Mouse (Mus musculus): ENCODE measurements around the gene 9030612E09Rik.
A peak's percentile ranks its signal among the peaks of the same experiment; 100 is the strongest.

The 9030612E09Rik gene

DNA sequence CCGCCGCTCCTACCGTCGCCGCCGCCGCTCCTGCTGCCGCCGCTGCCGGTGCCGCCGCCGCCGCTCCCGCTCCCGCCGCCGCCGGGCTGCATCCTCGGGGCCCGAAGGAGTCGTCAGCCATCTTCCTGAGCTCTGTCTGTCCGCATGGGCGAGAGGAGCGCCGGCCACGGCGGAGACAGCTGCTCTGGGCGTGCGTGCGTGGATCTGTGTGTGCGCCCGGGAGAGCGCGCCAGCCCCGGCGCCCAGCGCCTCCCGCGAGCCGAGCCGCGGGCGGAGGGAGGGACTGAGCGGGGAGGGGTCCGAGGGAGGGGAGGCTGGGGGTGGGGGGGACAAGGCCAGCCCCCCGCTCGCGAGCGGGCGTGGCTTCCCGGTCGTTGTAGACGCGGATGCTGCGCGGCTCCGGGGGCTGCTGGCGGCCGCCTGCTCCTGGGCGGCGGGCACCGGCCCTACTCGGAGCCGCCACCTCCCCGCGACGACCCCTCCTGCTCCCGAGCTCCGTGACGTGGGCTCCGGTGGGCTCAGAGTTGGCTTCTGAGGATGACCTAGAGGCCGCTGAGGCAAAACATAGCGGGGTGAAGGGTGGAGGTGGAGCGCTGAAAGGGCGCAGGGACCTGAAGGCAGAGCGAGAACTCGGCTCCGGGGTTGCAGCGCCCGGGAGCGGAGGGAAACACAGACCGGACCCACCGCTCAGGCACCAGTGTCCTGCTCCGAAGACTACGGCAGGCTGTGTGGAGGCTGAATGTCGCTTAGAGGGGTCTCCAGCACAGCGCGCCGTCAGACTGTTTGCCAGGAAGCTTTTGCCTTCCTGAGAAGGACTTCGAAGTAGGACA lies at the start of gene 9030612E09Rik, which contains the start of gene Sobp:
TSS of gene 9030612E09Rik (plus strand) at position 379 of the 830 bp plus-strand sequence.
TSS of gene Sobp (minus strand) at position 205 of the 830 bp plus-strand sequence.
- DNase-seq (ENCODE audit: low spot score in 2 of 2): peak; percentile 68 to 81

DNA sequence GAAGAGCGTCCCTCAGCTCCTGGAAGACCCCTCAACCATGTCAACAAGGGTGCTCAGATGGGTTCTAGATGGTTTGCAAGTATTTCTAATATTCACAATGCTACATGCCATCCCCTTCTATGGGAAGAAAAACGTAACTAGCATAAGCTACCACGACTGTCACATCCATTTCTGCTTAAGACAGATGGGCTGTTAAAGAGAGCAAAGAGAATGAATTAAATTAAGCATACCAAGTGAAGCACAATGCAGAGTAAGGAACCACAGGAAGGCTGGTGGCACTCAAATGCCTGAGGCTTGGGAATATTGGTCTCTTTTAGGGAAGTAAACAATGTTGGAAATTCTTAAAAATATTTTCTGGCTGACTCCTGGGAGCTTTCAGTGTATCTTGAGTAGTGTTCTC lies 45.8 kb upstream of the 9030612E09Rik start:
- no peak for DNase-seq (ENCODE audit: low spot score in 2 of 2)

- DNase-seq (ENCODE audit: low spot score in 2 of 2): no peak
Measured at GRCm38 (mm10) chr10:43134027-43134426, 40.5 kb upstream of the 9030612E09Rik start.

GRCm38 (mm10) chr10:43143173-43143572 lies 31.3 kb upstream of the 9030612E09Rik start:
- no peak for DNase-seq (ENCODE audit: low spot score in 2 of 2)

GRCm38 (mm10) chr10:43148456-43148855 lies 26.0 kb upstream of the 9030612E09Rik start:
- no peak for DNase-seq (ENCODE audit: low spot score in 2 of 2)

- no peak for DNase-seq (ENCODE audit: low spot score in 2 of 2)
Measured at GRCm38 (mm10) chr10:43152643-43153042, 21.9 kb upstream of the 9030612E09Rik start.

DNA sequence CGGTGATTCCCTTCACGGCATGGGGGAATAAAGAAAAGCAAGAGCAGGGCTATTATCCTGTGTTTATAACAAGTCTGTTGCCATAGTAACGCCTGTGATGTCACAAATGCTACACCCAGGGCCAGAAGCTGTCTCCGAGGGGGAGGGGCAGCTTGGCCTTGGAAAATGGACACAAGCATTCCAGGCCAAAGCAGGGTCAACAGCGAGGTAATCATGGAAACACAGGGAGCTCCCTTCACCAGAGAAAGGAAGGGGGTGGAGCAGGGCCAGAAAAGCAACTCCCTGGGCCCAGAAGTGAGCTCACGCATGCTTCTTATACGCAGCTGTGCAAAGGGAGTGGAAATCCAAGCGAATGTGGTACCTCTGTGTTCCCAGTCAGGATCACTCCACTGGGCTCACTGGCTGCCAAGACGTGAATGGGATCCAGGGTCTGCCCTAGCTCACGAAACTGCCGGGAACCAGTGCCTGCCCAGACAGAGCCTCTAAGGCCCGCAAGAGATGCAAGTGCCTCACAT lies 19.4 kb upstream of the 9030612E09Rik start:
- peak; percentile 54 to 60 for DNase-seq (ENCODE audit: low spot score in 2 of 2)

DNA sequence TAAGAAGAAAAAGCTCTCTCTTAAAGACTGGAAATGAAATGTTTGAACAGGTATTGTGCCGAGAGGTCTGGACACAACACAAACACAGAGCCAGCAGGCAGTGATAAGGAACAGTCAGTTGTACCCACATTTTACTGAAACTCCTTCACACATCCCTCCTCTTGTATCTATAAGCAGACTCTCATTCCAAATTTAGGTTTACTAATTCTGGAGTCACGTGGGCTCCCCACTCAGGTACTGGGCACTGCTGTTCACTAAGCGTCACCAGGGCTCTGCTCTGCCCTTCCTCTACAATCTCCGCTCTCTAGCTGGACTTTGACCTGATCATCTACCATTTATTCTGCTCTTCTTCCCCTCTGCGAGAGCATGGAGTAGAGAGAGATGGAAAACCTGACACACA lies 15.6 kb upstream of the 9030612E09Rik start:
- no peak for DNase-seq (ENCODE audit: low spot score in 2 of 2)

DNA sequence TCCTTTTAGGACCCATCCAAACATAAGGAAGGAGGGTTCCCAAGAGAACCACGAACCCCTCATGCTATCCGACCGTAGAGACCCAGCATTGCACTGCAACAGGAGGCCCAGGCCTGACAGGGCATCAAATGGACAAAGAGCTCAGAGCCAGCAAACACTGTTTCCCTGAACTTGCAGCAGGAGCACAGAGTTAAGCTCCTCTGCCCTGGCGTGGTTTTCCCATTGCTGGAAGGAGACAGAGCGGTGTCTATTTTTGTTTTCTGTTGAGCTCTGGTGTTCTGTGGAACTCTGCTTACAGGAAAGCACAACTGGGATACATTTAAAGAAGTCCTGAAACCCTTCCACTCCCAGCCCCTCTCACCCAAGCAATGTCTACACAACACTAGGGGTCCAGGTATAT lies 15.2 kb upstream of the 9030612E09Rik start:
- no peak for DNase-seq (ENCODE audit: low spot score in 2 of 2)

DNA sequence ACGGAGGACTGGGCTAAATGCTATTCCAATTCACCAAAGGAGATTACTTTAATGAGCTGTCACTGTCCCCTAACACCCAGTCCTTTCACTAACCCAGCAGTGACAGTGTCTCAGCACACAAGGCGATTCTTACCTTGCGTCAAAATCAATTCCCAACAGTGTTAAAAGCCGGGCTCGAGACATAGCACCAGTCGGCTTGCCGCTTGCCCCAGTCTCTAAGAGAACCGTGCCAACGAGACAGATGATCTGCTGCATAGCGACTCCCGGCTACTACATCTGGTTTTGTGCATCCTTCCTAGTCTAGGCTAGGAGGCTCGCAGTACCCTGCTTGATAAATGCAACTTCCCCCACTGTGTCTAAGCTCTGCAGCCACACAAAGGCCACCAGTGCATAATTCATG lies 12.2 kb upstream of the 9030612E09Rik start:
- no peak for DNase-seq (ENCODE audit: low spot score in 2 of 2)

- no peak for DNase-seq (ENCODE audit: low spot score in 2 of 2)
Measured at GRCm38 (mm10) chr10:43164406-43164805, 10.1 kb upstream of the 9030612E09Rik start.

DNA sequence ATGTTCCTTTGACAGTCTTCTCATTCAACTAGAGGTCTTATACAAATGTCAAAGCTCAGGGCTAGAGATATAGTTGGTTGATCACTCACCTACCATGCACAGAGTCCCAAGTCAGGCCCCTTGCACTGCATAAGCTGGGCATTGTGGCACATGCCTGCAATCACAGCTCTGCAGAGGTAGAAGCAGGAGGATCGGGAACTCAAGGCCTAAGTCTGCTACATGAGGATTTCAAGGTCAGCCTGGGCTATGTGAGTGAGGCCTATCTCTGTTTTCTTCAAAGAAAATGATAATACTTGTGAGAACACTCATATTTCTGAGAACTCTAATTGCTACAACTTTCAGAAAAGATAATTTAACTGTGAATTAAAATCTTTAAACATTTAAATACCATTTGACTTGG lies 8.4 kb upstream of the 9030612E09Rik start:
- DNase-seq (ENCODE audit: low spot score in 2 of 2): no peak

DNA sequence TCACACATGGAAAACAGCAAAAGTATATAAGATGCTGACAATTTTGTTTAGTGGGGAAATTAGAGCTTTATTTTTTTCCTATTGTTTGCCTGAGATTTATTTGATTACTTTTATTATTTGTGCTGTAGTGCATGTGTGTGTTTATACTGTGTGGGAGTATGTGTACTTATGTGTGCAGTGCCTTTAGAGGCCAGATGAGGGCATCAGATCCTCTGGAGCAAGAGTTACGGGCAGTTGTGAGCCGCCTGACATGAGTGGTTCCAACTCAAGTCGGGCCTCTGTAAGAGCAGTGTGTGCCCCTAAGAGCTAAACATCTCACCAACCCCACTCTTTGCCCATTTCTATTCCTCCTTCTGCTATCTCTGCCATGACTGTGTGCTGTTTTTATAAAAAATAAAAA lies 7.7 kb upstream of the 9030612E09Rik start:
- no peak for DNase-seq (ENCODE audit: low spot score in 2 of 2)

DNA sequence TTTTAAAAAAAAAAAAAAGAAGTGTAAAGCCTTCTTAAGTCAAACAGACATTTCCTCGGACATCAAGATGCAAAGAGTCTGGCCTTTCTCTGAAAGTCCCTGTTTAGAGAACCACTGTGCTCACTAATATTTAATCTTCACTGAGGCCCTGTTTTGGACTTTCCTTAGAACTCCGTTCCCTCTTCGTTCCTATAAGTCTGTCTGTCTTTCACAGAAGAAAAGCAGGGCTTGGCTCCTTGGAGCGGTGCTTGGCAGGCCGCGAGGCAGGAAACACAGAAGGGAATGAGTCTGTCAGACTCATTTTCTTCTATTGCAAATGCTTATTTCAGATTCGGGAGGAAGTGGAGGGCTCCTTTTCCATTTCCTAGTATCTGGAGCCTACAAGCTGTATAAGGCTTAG lies 5.7 kb upstream of the 9030612E09Rik start:
- no peak for DNase-seq (ENCODE audit: low spot score in 2 of 2)

DNA sequence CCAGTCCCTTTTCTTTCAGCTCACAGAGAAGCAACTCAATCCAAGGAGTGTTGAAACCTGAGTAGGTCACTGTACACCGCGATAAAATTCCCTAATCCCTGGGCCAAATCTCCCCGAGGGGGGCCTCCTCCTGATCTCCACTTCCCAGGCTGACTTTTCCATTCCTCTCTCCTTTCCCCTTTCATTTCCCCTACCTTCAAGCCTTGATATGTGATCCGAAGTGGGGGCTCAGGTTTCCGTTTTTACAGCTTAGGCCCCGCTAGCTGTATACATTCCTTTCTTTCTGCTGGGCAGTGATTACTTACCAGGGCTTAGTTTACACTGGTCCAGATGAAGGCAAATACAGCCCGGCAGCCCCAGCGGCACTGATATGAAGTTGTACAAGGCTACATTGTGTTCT lies 3.4 kb upstream of the 9030612E09Rik start:
- no peak for DNase-seq (ENCODE audit: low spot score in 2 of 2)

DNA sequence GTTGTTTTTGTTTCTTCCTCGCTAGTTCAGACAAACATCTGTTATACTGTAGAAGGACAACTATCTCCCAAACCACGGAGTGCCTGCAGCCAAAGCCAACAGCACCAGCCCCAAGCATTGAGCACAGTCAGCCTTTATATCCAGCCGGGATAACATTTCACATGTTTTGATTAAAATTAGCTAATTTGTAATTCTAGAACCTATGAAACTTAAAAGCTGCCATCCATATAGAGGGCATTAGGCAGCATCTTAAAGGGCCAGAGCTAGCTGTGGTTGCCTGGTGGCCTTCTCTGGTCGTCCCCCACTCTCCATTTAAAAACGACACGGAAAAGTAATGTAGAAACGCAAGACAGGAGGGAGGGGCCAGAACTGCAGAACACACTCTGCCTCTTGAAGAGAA lies 2.4 kb upstream of the 9030612E09Rik start:
- no peak for DNase-seq (ENCODE audit: low spot score in 2 of 2)

GRCm38 (mm10) chr10:43172554-43172953 lies 1.9 kb upstream of the 9030612E09Rik start:
- no peak for DNase-seq (ENCODE audit: low spot score in 2 of 2)

DNA sequence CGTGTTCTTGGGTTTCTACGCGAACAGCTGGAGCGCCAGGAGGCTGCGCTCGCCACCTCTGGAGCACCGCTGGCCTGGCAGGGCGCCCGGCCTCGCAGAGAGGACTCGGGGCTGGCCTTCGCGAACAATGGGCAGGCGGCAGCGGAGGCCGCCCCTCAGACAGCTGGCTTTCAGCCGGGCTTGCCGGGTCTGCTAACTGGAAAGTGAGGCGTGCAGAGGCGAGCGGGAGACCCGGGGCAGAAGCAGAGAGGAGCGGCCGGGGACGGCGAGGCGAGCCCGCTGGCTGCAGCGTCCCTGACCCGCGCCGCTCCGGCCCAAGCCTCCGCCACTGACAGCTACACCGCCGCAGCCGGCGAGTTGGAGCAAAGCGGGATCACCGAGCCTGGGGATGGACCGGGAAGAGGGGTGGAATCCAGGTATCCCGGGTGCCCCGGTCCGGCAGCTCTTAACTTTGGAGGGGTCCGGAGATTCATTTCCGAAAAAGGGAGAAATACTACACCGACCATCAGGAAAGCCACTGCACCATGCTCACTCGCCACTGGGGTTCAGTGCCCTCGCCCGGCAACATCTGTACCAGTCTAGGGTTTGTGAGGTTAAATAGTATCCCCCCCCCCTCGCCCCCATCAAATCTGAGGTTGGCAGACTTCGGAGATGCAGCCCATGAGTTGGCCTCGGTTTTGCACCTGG lies 1.2 kb upstream of the 9030612E09Rik start:
- DNase-seq (ENCODE audit: low spot score in 2 of 2): peak; percentile 29 to 65

DNA sequence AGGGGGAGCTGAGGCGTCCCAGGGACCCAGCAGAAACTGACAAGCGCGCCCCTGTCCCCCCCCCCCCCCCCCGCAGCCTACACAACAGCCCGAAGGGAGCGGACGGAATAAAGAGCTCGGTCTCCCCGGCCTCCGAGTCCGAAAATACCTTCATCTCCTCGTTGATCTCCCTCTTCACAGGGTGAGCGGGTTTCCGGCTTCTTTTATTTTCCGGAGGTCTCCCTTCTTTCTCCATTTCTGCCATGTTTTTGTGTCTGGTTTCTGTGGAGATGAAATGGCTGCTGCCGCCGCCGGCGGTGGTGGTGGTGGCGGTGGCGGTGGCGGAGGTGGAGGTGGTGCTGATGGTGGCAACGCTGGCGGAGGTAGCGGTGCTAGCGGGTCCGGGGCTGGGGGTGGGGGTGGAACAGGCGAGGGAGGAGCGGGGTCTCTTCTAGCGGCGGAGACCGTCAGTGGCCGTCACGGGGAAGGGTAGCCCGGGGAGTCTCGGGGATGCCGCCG lies 627 bp upstream of the 9030612E09Rik start:
- no peak for DNase-seq (ENCODE audit: low spot score in 2 of 2)

DNA sequence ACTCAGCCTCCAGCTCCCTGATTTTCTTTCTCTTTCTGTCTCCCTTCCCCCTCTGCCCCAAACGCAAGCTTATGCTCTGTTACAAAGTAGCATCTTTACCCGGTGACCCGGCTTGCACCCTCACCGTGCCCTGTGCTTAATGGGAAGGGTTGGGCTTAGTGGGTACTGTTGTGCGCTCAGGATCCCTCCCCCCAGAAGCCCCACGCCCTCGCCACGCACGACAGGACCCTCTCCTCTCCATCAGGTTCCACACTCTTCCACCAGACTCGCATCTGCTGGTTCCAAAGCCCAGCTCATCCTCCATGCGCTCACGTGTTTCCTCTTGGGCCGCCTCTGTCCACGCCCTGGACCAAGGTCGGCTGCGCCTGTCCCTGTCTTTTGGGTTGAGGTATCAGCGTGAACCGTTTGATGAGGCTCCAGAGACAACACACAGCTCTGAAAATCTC lies 675 bp downstream of the 9030612E09Rik start:
- peak; percentile 25 to 34 for DNase-seq (ENCODE audit: low spot score in 2 of 2)

- DNase-seq (ENCODE audit: low spot score in 2 of 2): no peak
Measured at GRCm38 (mm10) chr10:43180313-43180912, 5.9 kb downstream of the 9030612E09Rik start.

DNA sequence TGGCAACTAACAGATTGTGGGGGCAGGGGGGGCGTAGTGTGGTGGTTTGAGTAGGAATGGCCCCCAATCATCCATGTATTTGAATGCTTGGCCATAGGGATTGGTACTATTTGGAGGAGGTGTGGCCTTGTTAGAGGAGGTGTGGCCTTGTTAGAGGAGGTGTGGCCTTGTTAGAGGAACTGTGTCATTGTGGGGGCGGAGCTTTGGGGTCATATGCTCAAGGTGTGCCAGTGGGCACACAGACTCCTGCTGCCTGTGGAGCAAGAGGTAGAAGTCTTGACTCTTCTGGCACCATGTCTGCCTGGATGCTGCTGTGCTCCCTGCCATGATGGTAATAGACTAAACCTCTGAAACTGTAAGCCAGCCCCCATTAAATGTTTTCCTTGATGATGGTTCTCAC lies 25.7 kb downstream of the 9030612E09Rik start:
- DNase-seq (ENCODE audit: low spot score in 2 of 2): no peak
